Mouse (Mus musculus): ENCODE measurements at regions not wholly inside any gene's neighbourhood (a gene's known extent, or its start where the extent isn't known, plus 50 kb on each side); places are given as distances from the start of the nearest gene placed in this dataset.

DNA sequence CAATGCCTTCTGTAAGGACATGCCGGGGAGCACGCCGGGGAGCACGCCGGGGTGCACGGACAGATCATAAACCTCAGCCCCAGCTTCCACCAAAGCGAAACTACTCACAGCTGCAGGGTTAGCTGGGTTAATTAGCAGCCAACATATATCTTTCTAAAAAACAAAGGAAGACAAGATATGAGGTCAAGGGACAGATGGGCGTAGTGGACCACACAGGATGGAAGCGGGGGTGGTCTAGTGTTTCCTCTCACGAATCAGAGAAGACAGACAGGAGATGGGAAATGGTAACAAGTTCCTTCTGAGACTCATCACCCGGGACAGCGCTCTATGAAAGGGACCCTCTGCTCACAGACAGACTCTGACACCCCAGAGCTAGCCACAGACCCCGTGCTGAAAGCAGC is 60.0 kb upstream of the Ajap1 start:
- DNase-seq (ENCODE audit: low read depth) = no peak

DNA sequence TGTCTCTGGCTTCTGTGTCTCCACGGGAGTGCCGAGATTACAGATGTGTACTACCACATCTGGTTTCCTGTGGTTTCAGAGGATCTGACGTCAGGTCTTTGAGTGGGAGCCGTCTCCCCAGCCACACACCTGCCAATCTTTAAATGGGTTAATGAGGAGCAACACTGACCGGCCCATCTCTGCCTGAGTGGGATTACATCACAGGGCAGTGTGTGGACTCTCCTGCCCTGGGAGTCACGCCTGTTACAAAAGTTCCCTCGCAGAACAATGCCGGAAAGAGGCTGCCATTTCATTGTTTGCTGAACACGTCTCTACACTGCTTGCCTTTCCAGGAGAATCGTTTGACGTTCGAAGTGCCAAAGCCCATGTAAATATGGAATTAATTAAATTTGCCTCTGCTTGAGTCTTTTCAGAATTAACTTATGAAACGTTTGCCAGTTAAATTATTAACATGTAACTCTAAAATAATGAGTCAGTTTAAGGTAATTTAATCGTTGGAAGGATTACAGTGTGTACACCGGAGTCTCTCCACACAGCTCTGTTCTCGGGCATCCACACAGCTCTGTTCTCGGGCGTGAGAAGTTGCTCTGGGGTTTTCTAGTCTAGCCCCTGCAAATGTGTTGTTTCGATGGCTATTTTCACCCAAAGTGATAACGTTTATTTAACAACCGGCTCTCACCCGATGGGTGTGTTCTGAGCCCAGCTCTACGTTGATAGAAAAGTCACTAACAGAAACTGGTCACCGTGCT is 61.5 kb upstream of the Ajap1 start:
- DNase-seq (ENCODE audit: low read depth) = no peak

DNA sequence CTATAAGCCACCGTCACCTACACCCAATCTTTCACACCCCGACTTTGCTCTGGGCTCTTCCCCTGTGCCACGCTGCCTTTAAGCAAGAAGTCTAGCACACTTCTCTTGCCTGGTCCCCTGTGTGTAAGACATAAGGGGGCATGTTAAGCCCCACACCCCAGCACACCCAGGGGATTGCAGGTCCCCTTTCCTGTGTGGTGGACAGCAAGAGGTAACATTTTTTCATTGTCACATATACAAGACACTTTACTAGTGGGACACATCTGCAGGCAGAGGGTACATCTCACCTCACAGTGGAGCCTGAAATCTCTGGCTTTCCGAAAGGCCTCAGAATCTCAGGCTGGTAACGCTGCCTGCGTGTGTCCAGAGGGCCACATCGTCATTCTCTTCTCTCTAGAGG is 64.1 kb upstream of the Ajap1 start:
- DNase-seq (ENCODE audit: low read depth) = no peak

DNA sequence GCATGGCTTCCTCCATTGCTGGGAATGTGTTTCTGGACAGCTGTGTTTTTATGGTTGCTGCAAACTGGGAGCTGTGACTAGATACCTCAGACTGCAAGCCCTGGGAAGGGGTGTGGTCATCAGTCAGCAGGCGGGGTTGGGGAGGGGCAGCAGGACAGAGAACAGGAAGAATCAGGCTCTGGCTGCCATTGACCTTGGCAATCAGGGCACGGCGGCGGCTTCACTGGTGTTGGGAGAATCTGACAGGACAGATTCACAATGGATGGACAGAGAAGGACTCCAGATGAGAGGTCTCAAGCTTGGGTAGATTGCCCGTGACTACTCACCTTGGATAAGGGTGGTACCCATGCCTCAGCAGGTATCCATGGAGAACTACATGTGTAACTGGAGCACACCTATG is 64.5 kb upstream of the Ajap1 start:
- no peak for DNase-seq (ENCODE audit: low read depth)

DNA sequence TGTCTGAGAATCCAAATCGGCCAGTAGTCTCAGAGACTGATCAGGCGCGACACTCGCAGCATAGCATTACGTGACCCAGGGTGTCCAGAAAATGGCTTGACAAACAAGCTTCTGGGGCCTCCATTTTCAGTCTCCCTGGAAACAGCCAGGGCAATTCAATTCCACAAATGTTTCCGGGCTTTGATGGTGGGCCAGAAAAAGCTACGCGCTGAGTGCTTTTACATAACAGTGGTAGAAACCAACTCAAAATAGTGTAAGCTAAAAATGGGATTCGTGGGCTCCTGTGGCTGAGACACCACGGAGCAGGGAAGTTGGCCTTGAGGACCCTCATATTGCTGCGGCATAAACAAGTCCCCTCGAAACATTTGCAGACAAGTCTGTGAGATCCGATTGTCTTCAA is 65.3 kb upstream of the Ajap1 start:
- DNase-seq (ENCODE audit: low read depth) = no peak

DNA sequence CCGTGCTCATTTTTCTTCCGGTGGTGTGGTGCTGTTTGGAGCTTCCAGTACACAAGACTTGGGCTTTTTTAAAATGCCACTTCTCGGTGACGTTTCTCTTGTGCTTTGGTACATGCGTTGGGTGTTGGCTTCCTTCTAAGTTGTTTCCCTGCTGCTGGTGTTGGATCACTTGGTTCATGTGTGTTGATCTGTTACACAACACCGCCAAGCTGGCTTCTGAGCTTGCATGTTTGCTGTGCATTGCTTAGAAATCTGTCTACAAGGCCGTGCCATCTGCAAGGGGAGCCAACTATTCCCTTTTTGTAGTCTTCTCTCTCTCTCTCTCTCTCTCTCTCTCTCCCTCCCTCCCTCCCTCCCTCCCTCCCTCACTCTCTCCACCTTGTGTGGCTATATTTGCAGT is 68.7 kb upstream of the Ajap1 start:
- DNase-seq (ENCODE audit: low read depth) = no peak

DNA sequence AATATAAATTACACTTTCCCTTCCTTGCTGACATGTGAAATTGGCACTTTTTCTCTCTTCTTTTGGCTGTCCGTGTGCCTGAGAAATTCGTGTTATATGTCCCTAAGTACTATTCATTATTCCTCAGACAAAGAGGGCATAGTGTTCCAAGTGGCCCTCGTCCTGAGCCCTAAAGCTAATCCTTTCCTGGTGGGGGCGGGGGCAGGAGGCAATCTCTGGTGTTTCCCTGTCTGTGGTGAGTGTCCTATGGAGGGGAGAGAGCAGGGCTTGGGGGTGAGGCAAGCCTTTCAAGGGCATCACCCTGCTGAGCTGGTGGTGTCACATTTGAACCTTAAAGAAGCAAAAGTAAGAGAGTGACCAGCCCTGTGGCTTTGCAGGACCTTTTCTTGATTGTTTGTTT is 69.9 kb upstream of the Ajap1 start:
- DNase-seq (ENCODE audit: low read depth) = no peak

DNA sequence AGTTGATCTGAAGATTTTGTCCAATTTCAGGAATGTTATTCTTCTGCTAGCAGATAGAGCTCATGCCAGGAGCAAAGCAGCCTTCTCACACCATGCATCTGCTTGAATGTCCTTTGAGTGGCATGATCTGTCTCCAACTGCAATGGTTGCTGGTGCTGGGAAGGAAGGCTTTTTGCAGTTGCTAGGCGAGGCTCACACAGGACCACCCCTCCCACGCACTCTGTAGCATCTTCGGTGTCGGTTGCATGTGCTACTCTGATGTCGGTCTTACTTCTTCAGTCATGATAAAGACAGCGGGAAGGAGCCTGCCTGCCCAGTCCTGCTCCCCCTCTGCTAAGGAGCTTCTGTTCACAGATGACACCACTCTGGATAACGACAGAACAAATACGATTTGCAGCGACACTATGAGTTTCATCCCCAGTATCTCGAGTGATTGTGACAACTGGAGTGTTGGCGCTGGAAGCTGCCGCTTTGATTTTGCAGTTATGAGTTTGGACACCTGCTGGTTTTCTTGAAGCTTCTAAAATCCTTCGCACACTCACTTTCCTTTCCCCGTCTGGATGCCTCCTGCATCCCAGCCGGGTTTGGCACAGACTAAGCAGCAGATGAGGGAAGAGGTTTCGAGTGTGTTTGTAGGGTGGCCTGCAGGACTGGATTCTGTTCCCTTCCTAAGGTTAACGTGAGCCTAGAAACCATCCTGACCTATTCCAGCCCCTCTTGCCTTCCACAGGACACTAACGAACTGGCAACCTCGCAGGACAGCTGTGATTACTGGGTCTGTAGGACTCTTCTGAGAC is 75.4 kb upstream of the Ajap1 start:
- DNase-seq (ENCODE audit: low read depth) = no peak

DNA sequence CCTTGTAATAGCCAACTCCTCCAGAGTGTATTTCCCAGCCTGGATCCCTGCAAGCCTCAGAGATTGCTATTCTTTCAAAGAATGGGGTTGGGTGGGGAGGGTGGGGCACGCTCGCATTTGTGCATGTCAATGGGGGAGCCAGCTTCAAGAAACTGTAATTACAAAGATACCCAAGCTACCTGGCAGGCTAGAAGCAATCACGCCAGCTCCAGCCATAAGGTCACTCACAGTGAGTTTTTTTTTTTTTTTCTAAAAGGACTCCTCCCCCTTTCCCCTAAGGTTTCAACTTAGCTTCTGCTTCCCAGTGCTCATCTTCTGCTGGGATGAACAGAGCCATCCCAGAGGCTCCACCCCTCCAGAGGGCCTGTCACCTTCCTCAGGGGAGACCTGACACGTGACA is 77.0 kb upstream of the Ajap1 start:
- no peak for DNase-seq (ENCODE audit: low read depth)

DNA sequence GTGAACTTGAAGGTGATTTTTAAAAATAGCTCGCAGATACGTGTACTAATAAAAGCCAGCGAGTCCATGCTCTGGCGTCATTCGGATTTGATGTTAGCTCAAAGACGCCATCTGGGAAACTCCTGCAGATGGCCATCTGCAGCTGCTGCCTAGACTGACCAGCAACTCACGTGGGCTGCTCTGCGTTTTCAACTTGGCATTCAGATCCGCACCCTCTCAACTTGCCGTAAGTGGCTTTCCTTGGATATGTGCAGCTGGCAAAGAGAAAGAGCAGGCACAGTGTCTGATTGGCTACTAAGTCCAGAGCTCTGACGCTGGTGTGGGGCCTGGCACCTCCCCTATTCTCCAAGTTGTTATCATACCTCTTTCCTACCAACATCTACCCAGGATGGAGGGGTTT is 77.6 kb upstream of the Ajap1 start:
- DNase-seq (ENCODE audit: low read depth) = no peak

DNA sequence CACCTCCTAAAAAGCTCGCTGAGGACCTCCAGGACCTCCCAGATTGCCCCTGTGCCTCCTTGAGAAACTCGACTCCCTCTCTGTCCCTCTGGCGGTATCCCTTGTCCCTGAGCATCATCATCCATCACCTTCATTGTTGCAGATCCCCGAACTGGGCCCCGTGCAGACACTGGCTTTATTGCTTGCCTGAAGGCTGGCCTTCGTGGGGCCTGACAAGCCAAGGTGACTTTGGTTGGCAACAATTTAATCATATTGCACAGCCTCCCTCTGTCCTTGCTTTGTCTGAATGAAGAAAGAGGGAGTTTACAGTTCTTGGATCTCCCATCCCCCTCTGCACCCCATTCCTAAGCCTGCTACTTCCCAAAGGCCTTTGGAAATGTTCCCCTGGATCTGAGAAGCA is 78.3 kb upstream of the Ajap1 start:
- no peak for DNase-seq (ENCODE audit: low read depth)

DNA sequence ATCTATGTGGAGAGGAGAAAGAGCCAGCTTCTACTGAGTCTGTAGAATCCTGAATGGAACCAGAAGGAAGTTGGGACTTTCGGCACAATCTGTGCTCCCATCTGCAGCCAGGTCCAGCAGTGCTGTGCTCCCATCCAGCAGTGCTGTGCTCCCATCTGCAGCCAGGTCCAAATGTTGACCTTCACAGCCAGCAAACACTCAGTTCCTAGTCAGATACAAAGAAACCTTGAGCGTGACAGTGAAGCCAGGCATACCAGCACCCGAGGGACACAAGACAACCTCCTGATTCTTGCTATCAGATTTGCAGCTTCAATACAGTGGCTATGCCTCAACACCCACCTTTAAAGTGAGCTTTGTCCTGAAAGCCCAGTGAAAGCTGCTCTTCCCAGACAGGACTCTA is 79.4 kb upstream of the Ajap1 start:
- no peak for DNase-seq (ENCODE audit: low read depth)

DNA sequence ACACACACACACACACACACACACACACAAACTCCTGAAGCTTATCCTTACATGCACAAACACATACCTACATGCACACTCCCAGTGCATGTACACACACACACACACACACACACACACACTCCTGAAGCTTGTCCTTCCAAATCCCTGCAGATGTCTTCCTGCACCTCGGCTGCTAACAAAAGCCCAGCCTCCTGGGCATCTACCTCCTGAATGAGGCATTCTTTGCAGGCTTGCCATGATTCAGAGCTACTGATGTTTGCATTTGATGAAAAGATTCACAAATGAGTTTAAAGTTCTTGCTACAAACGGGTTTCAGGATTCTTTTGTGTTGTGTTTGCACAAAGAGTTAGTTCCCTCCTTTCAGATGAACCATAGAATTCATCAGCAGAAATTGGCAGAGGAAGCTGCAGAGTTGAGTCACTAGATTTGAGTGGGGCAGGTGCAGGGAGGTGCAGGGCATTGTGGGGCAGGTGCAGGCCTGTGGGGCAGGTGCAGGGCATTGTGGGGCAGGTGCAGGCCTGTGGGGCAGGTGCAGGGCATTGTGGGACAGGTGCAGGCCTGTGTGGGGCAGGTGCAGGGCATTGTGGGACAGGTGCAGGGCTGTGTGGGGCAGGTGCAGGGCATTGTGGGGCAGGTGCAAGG is 84.8 kb upstream of the Ajap1 start:
- no peak for DNase-seq (ENCODE audit: low read depth)

DNA sequence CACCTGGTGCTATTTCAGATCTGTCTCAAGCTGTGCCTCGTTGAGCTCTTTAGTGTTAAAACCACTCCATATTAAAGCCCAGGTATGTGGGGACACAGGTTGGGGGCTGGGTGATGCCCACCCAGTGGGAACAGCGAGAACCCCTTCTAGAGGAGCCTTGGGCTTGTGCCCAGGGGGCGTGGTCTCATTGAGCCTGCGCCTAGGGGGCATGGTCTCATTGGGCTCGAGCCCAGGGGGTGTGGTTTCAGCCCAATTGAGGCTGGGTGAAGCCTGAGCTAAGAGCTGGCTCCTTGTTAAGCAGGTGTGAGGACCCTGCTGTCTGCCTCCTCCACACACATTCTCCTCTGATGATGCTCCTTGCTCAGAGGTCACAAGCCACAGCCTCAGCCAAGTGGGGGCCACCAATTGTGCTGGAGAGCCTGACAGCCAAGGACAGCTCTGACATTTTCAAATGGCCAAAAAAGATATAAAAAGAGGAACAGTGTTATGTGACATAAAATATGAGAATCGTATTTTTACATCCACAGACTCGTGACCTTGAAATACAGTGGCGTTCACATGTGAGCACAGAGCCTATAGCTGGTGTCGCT is 90.7 kb upstream of the Ajap1 start:
- DNase-seq (ENCODE audit: low read depth) = no peak

DNA sequence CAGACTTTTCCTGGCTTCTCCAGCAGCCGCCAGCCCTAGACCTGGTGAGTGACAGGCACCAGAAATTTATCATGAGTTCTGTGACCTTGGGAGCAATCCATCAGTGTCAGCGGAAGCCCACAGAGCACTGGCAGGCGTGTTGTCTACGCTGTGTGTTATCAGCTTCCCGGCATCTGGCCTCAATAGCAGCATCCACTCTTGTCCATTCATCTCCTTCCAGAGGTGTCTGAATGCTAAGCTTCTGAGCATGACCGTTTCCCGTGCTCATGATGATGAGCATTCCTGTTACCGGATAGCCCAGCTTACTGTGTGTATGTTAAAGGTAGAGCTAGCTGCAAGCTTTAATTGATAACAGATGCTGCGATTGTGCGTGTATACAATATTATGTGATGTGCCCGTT is 110.7 kb upstream of the Ajap1 start:
- DNase-seq (ENCODE audit: low read depth) = no peak

DNA sequence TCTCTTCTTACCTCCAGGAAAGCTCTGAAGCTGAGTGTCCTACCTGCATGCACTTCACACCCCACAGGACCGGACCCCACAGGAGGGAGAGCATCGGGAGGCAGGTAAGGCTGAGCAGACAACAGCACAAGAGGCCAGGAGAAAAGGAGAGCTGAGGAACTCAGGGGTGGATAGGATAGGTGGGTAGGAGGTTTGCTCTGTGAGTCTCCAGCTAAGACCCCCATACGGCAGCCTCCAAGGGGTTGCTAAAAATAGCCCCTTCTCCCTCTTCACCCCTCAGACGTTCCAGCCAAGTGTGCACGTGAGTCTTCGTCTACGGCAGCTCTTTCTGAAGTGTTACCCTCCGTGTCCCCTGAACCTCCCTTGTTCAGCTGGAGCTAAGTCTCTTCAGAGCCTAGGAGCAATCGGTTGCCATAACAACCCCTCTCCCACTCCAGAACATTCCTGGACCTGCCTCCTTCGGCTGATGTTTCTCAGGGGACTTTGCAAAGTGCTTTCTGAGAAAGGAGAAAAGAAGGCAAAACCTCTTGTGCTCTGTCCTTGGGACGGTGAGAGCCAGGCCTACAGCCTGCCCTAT is 117.3 kb upstream of the Ajap1 start:
- no peak for DNase-seq (ENCODE audit: low read depth)

DNA sequence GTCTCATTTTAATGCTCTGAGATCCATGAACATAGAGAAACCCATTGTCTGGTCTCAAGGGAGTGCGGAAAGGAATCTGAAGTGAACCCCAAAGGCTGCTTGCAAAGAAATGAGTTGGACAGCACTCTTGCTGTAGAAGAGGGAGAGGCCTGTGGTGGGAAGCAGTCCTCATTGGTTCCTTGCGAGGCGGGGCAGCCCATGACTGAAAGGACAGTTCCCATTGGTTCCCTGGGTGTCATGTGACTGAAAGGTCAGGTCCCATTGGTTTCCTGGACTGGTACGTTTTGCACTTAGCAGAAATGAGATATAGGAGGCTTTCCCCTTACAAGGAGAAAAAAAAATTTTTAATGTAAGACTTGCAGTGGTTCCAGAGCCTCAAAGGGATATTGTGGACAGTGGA is 119.9 kb upstream of the Ajap1 start:
- DNase-seq (ENCODE audit: low read depth) = no peak

DNA sequence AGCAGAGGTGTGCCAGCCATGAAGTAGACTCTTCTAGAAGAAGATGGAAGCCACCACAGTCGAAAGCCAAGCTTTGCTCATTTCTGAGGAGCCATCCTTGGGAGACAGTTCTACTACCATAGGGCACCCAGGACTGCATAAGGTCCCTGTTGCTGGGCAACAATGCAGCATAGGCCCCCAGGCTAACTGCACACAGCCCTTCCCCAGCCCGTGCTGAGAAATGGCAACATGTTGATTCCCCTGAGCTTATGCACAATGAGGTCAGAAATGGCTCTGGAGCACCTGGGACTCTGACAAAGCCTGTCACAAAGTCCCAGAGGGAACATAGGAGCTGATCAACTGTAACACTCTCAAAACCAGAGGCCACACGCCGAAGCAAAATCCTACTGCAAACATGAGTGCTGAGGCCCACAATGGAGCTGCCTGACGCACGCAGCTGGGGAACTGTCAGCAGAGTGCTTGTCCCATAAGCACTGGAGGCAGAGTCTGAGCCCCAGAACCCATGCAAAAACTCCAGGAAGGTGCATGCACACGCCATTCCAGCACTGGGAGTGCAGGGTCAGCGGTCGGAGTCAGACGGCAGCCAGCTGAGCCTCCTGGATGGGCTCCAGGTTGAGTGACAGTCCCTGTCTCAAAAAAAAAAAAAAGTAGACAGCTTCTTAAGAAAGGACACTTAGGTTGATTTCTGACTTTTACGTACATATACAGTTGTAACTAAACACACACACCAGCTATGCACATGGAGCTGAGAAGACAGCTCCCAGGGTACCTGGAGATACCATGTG is 120.6 kb upstream of the Ajap1 start:
- no peak for DNase-seq (ENCODE audit: low read depth)

DNA sequence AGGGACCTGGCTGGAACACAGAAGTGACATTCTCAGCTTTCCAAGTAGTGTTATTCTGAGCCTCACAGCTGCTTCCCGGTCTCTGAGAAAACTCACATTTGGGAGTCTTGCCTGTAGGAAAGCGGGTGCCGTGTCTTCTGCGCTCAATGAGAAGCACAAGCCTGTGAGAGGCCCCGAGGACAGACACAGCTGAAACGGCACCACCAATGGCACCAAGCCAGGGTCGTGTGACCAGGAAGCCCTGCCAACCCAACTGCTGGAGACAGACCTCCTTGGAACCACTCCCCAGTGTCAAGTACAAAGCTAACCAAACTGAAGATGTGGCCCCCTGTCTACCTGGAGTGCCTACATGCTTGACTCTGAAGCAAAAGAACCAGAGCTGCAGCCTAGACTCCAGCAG is 121.3 kb upstream of the Ajap1 start:
- DNase-seq (ENCODE audit: low read depth) = no peak

DNA sequence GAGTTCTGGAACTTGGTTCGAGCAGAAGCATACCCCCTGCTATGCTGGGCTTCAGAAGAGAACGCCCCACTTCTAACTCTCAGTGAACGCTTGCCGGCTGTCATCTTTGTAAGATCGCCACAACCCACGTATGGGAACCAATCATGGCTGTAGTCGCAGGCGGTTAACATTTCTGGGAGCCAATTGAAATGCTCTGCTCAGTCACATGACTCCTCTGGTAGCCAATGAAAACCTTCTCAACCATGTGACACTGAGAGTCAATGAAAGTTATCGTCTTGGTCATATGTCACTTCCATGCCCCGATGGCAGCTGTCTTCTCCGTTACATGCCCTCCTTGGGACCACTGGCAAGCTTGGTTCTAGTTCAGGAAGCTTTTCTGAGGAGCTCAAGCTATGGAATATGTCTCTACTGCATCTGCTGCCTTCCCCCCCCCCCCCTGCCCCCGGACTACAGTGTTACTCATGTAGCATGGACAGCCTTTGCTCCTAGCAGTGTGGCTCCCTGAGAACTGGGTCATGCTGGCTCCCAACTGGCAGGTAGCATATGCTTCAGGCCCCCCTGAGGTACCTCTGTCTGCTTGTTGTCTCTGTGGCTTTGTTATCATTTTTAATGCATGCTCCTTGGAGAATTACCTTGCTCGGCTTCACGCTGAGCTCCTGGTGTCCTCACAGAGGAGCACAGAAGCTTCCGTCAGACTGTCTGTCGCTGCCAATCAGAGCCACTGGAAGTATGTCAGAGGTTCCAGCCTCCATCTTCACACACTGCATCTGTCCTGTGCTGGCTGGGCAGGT is 122.3 kb upstream of the Ajap1 start:
- no peak for DNase-seq (ENCODE audit: low read depth)

DNA sequence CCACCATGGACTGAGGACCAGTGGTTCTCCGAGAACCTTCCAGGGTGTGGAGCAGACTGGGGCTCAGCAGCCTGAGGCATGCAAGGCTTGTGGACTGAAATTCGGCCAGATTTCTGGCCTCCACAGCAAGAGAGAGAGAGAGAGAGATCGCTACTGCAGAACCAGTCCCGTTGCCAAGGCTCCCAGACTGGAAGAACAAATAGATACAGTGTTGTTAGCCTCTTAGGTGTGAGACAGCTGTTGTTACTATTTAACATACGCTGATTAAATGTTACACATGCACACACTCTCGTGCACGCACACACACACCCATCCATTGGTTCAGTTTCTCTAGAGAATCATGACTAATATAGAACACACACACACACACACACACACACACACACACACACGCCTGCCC is 133.4 kb upstream of the Ajap1 start:
- DNase-seq (ENCODE audit: low read depth) = no peak

Measured in c-Kit-positive CD71-positive TER-119-negative erythroid progenitor cells, embryonic 14.5 days (primary cell).